Mouse (Mus musculus): ENCODE measurements around the gene Cdk2ap2. TPM values are rescaled to one million over a fixed set of nuclear protein-coding genes. Genes with fewer than 3 reads are reported as not detected.

The Cdk2ap2 gene
- total and polyA plus RNA-seq, 2 experiments from 2014 or later = 46.8 to 67.3 TPM

- no peak for ATAC-seq (ENCODE audit: insufficient read depth, low read depth)
- no peak for TF ChIP-seq CTCF (IDR thresholded peaks at IDR 0.05; ENCODE audit: low read depth)
- TF ChIP-seq EP300 (IDR thresholded peaks at IDR 0.05; ENCODE audit: low read depth) = no peak
- Histone ChIP-seq H3K4me3 (ENCODE audit: low read depth, low read length) (no peak overlapping the region), H3K27me3 (ENCODE audit: control insufficient read depth, insufficient read depth, low read length) (no peaks in the 10 kb centered on the region), H3K9me3 (replicated peaks; ENCODE audit: control insufficient read depth, low read length) (no peaks in the 10 kb centered on the region), H3K36me3 (replicated peaks; ENCODE audit: control insufficient read depth, insufficient read depth, low read length) (no peaks in the 10 kb centered on the region), H3K9ac (replicated peaks; ENCODE audit: low read depth, low read length) (no peak overlapping the region), H3K4me1 (ENCODE audit: control insufficient read depth, insufficient read depth) (no peaks in the 10 kb centered on the region), H3K4me2 (ENCODE audit: low read depth, low read length) (no peak overlapping the region), H3K27ac (ENCODE audit: low read depth) (no peak overlapping the region)
- 76% methylated on average over 6 of the region's 6 CpGs for WGBS
- DNase-seq (ENCODE audit: low spot score) = no peak
Measured at GRCm38 (mm10) chr19:4089128-4089527, 7.9 kb upstream of the Cdk2ap2 start.

GRCm38 (mm10) chr19:4090446-4090845 is 6.5 kb upstream of the Cdk2ap2 start:
- no peak for ATAC-seq (ENCODE audit: insufficient read depth, low read depth)
- Histone ChIP-seq H3K9ac (replicated peaks; ENCODE audit: low read depth, low read length) (no peak overlapping the region), H3K36me3 (replicated peaks; ENCODE audit: control insufficient read depth, insufficient read depth, low read length) (no peaks in the 10 kb centered on the region), H3K4me1 (ENCODE audit: control insufficient read depth, insufficient read depth) (no peaks in the 10 kb centered on the region), H3K27me3 (ENCODE audit: control insufficient read depth, insufficient read depth, low read length) (no peaks in the 10 kb centered on the region), H3K9me3 (replicated peaks; ENCODE audit: control insufficient read depth, low read length) (no peaks in the 10 kb centered on the region), H3K4me3 (ENCODE audit: low read depth, low read length) (no peak overlapping the region), H3K27ac (ENCODE audit: low read depth) (no peak overlapping the region), H3K4me2 (ENCODE audit: low read depth, low read length) (no peak overlapping the region)
- TF ChIP-seq EP300 (IDR thresholded peaks at IDR 0.05; ENCODE audit: low read depth) (no peak), CTCF (IDR thresholded peaks at IDR 0.05; ENCODE audit: low read depth) (no peak)
- WGBS = 78% methylated on average over 3 of the region's 3 CpGs
- no peak for DNase-seq (ENCODE audit: low spot score)

- ATAC-seq (ENCODE audit: insufficient read depth, low read depth) (no peak), DNase-seq (ENCODE audit: low spot score) (no peak)
- H3K27ac ChIP-seq (ENCODE audit: low read depth) = no peak overlapping the region
- no peak for TF ChIP-seq CTCF (IDR thresholded peaks at IDR 0.05; ENCODE audit: low read depth)
- no peak for TF ChIP-seq EP300 (IDR thresholded peaks at IDR 0.05; ENCODE audit: low read depth)
- H3K9me3 ChIP-seq (replicated peaks; ENCODE audit: control insufficient read depth, low read length) = no peaks in the 10 kb centered on the region
- H3K9ac ChIP-seq (replicated peaks; ENCODE audit: low read depth, low read length) = no peak overlapping the region
- H3K27me3 ChIP-seq (ENCODE audit: control insufficient read depth, insufficient read depth, low read length) = no peaks in the 10 kb centered on the region
- H3K4me2 ChIP-seq (ENCODE audit: low read depth, low read length) = no peak overlapping the region
- H3K4me3 ChIP-seq (ENCODE audit: low read depth, low read length) = no peak overlapping the region
- H3K36me3 ChIP-seq (replicated peaks; ENCODE audit: control insufficient read depth, insufficient read depth, low read length) = no peaks in the 10 kb centered on the region
- peaks cover 3% of the 10 kb centered on the region; the same call in 1 of the 2 replicates for H3K4me1 ChIP-seq (ENCODE audit: control insufficient read depth, insufficient read depth)
- 41% methylated on average over 2 of the region's 2 CpGs for WGBS
Measured at GRCm38 (mm10) chr19:4091383-4091782, 5.6 kb upstream of the Cdk2ap2 start.

GRCm38 (mm10) chr19:4092750-4093149 is 4.2 kb upstream of the Cdk2ap2 start:
- Histone ChIP-seq H3K27me3 (ENCODE audit: control insufficient read depth, insufficient read depth, low read length) (no peaks in the 10 kb centered on the region), H3K27ac (ENCODE audit: low read depth) (no peak overlapping the region), H3K4me3 (ENCODE audit: low read depth, low read length) (no peak overlapping the region), H3K4me2 (ENCODE audit: low read depth, low read length) (no peak overlapping the region), H3K9me3 (replicated peaks; ENCODE audit: control insufficient read depth, low read length) (no peaks in the 10 kb centered on the region), H3K4me1 (ENCODE audit: control insufficient read depth, insufficient read depth) (peaks cover 5% of the 10 kb centered on the region; the same call in 1 of the 2 replicates), H3K9ac (replicated peaks; ENCODE audit: low read depth, low read length) (no peak overlapping the region), H3K36me3 (replicated peaks; ENCODE audit: control insufficient read depth, insufficient read depth, low read length) (no peaks in the 10 kb centered on the region)
- no peak for ATAC-seq (ENCODE audit: insufficient read depth, low read depth)
- no peak for TF ChIP-seq EP300 (IDR thresholded peaks at IDR 0.05; ENCODE audit: low read depth)
- TF ChIP-seq CTCF (IDR thresholded peaks at IDR 0.05; ENCODE audit: low read depth) = no peak
- 90% methylated on average over 3 of the region's 3 CpGs for WGBS
- DNase-seq (ENCODE audit: low spot score) = no peak

GRCm38 (mm10) chr19:4093772-4094171 is 3.2 kb upstream of the Cdk2ap2 start:
- Histone ChIP-seq H3K4me2 (ENCODE audit: low read depth, low read length) (no peak overlapping the region), H3K9ac (replicated peaks; ENCODE audit: low read depth, low read length) (no peak overlapping the region), H3K27me3 (ENCODE audit: control insufficient read depth, insufficient read depth, low read length) (no peaks in the 10 kb centered on the region), H3K27ac (ENCODE audit: low read depth) (no peak overlapping the region), H3K36me3 (replicated peaks; ENCODE audit: control insufficient read depth, insufficient read depth, low read length) (no peaks in the 10 kb centered on the region), H3K4me1 (ENCODE audit: control insufficient read depth, insufficient read depth) (peaks cover 5% of the 10 kb centered on the region; the same call in 1 of the 2 replicates), H3K9me3 (replicated peaks; ENCODE audit: control insufficient read depth, low read length) (no peaks in the 10 kb centered on the region), H3K4me3 (ENCODE audit: low read depth, low read length) (no peak overlapping the region)
- no peak for TF ChIP-seq CTCF (IDR thresholded peaks at IDR 0.05; ENCODE audit: low read depth)
- no peak for TF ChIP-seq EP300 (IDR thresholded peaks at IDR 0.05; ENCODE audit: low read depth)
- no peak for ATAC-seq (ENCODE audit: insufficient read depth, low read depth)
- 66% methylated on average over 7 of the region's 7 CpGs for WGBS
- DNase-seq (ENCODE audit: low spot score) = no peak

GRCm38 (mm10) chr19:4094348-4094747 is 2.6 kb upstream of the Cdk2ap2 start:
- TF ChIP-seq CTCF (IDR thresholded peaks at IDR 0.05; ENCODE audit: low read depth) = no peak
- no peak for TF ChIP-seq EP300 (IDR thresholded peaks at IDR 0.05; ENCODE audit: low read depth)
- Histone ChIP-seq H3K4me2 (ENCODE audit: low read depth, low read length) (no peak overlapping the region), H3K4me1 (ENCODE audit: control insufficient read depth, insufficient read depth) (peaks cover 7% of the 10 kb centered on the region; the same call in 1 of the 2 replicates), H3K4me3 (ENCODE audit: low read depth, low read length) (no peak overlapping the region), H3K27ac (ENCODE audit: low read depth) (no peak overlapping the region), H3K36me3 (replicated peaks; ENCODE audit: control insufficient read depth, insufficient read depth, low read length) (no peaks in the 10 kb centered on the region), H3K9me3 (replicated peaks; ENCODE audit: control insufficient read depth, low read length) (no peaks in the 10 kb centered on the region), H3K27me3 (ENCODE audit: control insufficient read depth, insufficient read depth, low read length) (no peaks in the 10 kb centered on the region), H3K9ac (replicated peaks; ENCODE audit: low read depth, low read length) (no peak overlapping the region)
- ATAC-seq (ENCODE audit: insufficient read depth, low read depth) (no peak), DNase-seq (ENCODE audit: low spot score) (no peak)
- 81% methylated on average over 3 of the region's 3 CpGs for WGBS

Data from heart, postnatal 0 days (tissue).